ENCODE assay signal across 9 mouse cellular contexts in genomic region chr11:102429551-102429950, GRCm38 (mm10). TPM values are rescaled to one million over a fixed set of nuclear protein-coding genes. Genes with fewer than 3 reads are reported as not detected.
A peak's percentile ranks its signal among the peaks of the same experiment; 100 is the strongest.
DNase-seq lines count a peak whose midpoint lies in the region; ATAC-seq and TF ChIP-seq lines count a peak whose summit lies in the region.
"Had no signal": no experiment of that assay in that cellular context is flagged by ENCODE, and none has a peak within 500 bp of the region (broad histone marks: within the 10 kb centered on the region; RNA-seq: fewer than 3 reads in every experiment).

No protein-coding gene starts in this region.

- no peak for ATAC-seq in hindbrain, postnatal 0 days
- ATAC-seq in midbrain, embryonic 16.5 days, result no peak

- no peak for DNase-seq in kidney, adult 2 months
- DNase-seq in kidney, postnatal 25 days, result no peak
- DNase-seq in embryonic facial prominence, embryonic 10.5 days (ENCODE audit: low spot score), result no peak
- no peak for DNase-seq in hindbrain, postnatal 0 days (ENCODE audit: low spot score)
- DNase-seq in ovary, postnatal 36 days (ENCODE audit: low spot score), result no peak
- no peak for DNase-seq in adrenal gland, postnatal 4 days (ENCODE audit: low spot score in 2 of 2)
- no peak for DNase-seq in embryo, embryonic 10 days (ENCODE audit: low spot score)

- peaks cover 10% of the 10 kb centered on the region; the same call in 1 of the 2 replicates for H3K4me1 ChIP-seq in kidney, adult 2 months (ENCODE audit: control insufficient read depth, insufficient read depth, low read length)
- peaks cover 42% of the 10 kb centered on the region for H3K4me1 ChIP-seq in embryonic facial prominence, embryonic 10.5 days
- peaks cover 16% of the 10 kb centered on the region for H3K4me1 ChIP-seq in hindbrain, postnatal 0 days (ENCODE audit: insufficient read depth, low read length)
- H3K4me1 ChIP-seq in midbrain, embryonic 16.5 days (ENCODE audit: control insufficient read depth, insufficient read depth, low read length), result peaks cover 11% of the 10 kb centered on the region

- no peak overlapping the region for H3K27ac ChIP-seq in kidney, adult 2 months (ENCODE audit: insufficient read depth, low read depth, low read length)
- H3K27ac ChIP-seq in embryonic facial prominence, embryonic 10.5 days (replicated peaks), result peak overlapping the region; percentile 84
- peak overlapping the region; percentile 41; the same call in 1 of the 2 replicates for H3K27ac ChIP-seq in hindbrain, postnatal 0 days
- H3K27ac ChIP-seq in midbrain, embryonic 16.5 days (ENCODE audit: low read length), result 0 out of 2 replicates have a peak overlapping the region, but pooled peaks have one; percentile 65

- WGBS in kidney, adult 2 months, result 33% methylated on average over 3 of the region's 3 CpGs
- WGBS in embryonic facial prominence, embryonic 10.5 days, result 50% methylated on average over 3 of the region's 3 CpGs
- WGBS in hindbrain, postnatal 0 days, result 40% methylated on average over 3 of the region's 3 CpGs
- 47% methylated on average over 3 of the region's 3 CpGs for WGBS in midbrain, embryonic 16.5 days

- H3K9me3 ChIP-seq in embryonic facial prominence, embryonic 10.5 days, result no peaks in the 10 kb centered on the region
- H3K9me3 ChIP-seq in hindbrain, postnatal 0 days (ENCODE audit: low read length), result no peaks in the 10 kb centered on the region
- no peaks in the 10 kb centered on the region for H3K9me3 ChIP-seq in midbrain, embryonic 16.5 days (replicated peaks; ENCODE audit: control insufficient read depth, low read length, poor library complexity, severe bottlenecking)

- peak overlapping the region; percentile 68 for H3K4me3 ChIP-seq in kidney, adult 2 months (ENCODE audit: insufficient read depth, low read depth, low read length)
- peak overlapping the region; percentile 70 for H3K4me3 ChIP-seq in embryonic facial prominence, embryonic 10.5 days
- peak overlapping the region; percentile 56 for H3K4me3 ChIP-seq in hindbrain, postnatal 0 days (ENCODE audit: low read length)
- H3K4me3 ChIP-seq in midbrain, embryonic 16.5 days (ENCODE audit: low read depth, low read length), result peak overlapping the region; percentile 64

- TF ChIP-seq CTCF in kidney, adult 2 months (conservative IDR thresholded peaks at IDR 0.05; ENCODE audit: insufficient read depth, insufficient read length, low read depth, low read length), result no peak
- no peak for TF ChIP-seq CTCF in hindbrain, postnatal 0 days (IDR thresholded peaks at IDR 0.05; ENCODE audit: low read depth)

- no peaks in the 10 kb centered on the region for H3K36me3 ChIP-seq in kidney, adult 2 months (ENCODE audit: control insufficient read depth, insufficient read depth, low read length)
- peaks cover 14% of the 10 kb centered on the region for H3K36me3 ChIP-seq in embryonic facial prominence, embryonic 10.5 days (replicated peaks)
- no peaks in the 10 kb centered on the region; the same call in 1 of the 2 replicates for H3K36me3 ChIP-seq in hindbrain, postnatal 0 days (ENCODE audit: insufficient read depth, low read length)
- no peaks in the 10 kb centered on the region; the same call in 1 of the 2 replicates for H3K36me3 ChIP-seq in midbrain, embryonic 16.5 days (ENCODE audit: control insufficient read depth, insufficient read depth, low read length)

- peak overlapping the region; percentile 64 for H3K9ac ChIP-seq in hindbrain, postnatal 0 days (replicated peaks; ENCODE audit: low read length)
- peak overlapping the region; percentile 63 for H3K9ac ChIP-seq in midbrain, embryonic 16.5 days (ENCODE audit: low read depth, low read length)

- H3K4me2 ChIP-seq in hindbrain, postnatal 0 days (ENCODE audit: low read depth, low read length), result peak overlapping the region; percentile 92
- peak overlapping the region; percentile 99 for H3K4me2 ChIP-seq in midbrain, embryonic 16.5 days (ENCODE audit: low read length)

- TF ChIP-seq POLR2A in kidney, adult 2 months (IDR thresholded peaks at IDR 0.05; ENCODE audit: low read depth, low read length), result no peak

- H3K27me3 ChIP-seq in kidney, adult 2 months (replicated peaks; ENCODE audit: control insufficient read depth, insufficient read depth, low read length), result no peaks in the 10 kb centered on the region
- no peaks in the 10 kb centered on the region; the same call in 1 of the 2 replicates for H3K27me3 ChIP-seq in embryonic facial prominence, embryonic 10.5 days (replicated peaks; ENCODE audit: low read depth, poor library complexity, severe bottlenecking)
- H3K27me3 ChIP-seq in hindbrain, postnatal 0 days (ENCODE audit: insufficient read depth, low read length), result no peaks in the 10 kb centered on the region
- no peaks in the 10 kb centered on the region for H3K27me3 ChIP-seq in midbrain, embryonic 16.5 days (ENCODE audit: control insufficient read depth, insufficient read depth, low read depth, low read length)
- H3K27me3 ChIP-seq: Patski had no signal

RNA-seq across cellular contexts. Expression of gene Grn, which starts 0.6 kb away (rescaled TPM):
- polyA plus RNA-seq in kidney, adult 2 months (2012; rRNA removed), result 184 and 195 TPM in 2 replicates
- 79.4 and 87.3 TPM in 2 replicates for polyA plus RNA-seq in embryonic facial prominence, embryonic 10.5 days (2016; fragmentation: Nextera tagmentation; extraction: Ambion mirVana)
- 85.6 and 98.5 TPM in 2 replicates for total RNA-seq in hindbrain, postnatal 0 days (2014; rRNA removed)
- polyA plus RNA-seq in hindbrain, postnatal 0 days (2015; fragmentation: Nextera tagmentation; extraction: Ambion mirVana), result 98.4 and 104 TPM in 2 replicates
- 65.2 and 75.8 TPM in 2 replicates for polyA plus RNA-seq in midbrain, embryonic 16.5 days (2015; fragmentation: Nextera tagmentation; extraction: Ambion mirVana)
- total RNA-seq in adrenal gland, postnatal 4 days (2021), result 100 to 1,000 TPM; 170 to 175 TPM

RNA-seq across cellular contexts. Expression of gene Fam171a2, which starts 17.9 kb away (rescaled TPM):
- polyA plus RNA-seq in kidney, adult 2 months (2012; rRNA removed), result 18.9 and 20.4 TPM in 2 replicates
- polyA plus RNA-seq in embryonic facial prominence, embryonic 10.5 days (2016; fragmentation: Nextera tagmentation; extraction: Ambion mirVana), result 3.4 and 3.7 TPM in 2 replicates
- 546 and 699 TPM in 2 replicates for total RNA-seq in hindbrain, postnatal 0 days (2014; rRNA removed)
- 20.6 and 21.0 TPM in 2 replicates for polyA plus RNA-seq in hindbrain, postnatal 0 days (2015; fragmentation: Nextera tagmentation; extraction: Ambion mirVana)
- 18.1 and 20.5 TPM in 2 replicates for polyA plus RNA-seq in midbrain, embryonic 16.5 days (2015; fragmentation: Nextera tagmentation; extraction: Ambion mirVana)
- 10 to 100 TPM; 22.5 to 22.9 TPM for total RNA-seq in adrenal gland, postnatal 4 days (2021)

RNA-seq across cellular contexts. Expression of gene Slc25a39, which starts 21.8 kb away (rescaled TPM):
- polyA plus RNA-seq in kidney, adult 2 months (2012; rRNA removed), result 1,128 and 1,486 TPM in 2 replicates
- 229 and 241 TPM in 2 replicates for polyA plus RNA-seq in embryonic facial prominence, embryonic 10.5 days (2016; fragmentation: Nextera tagmentation; extraction: Ambion mirVana)
- total RNA-seq in hindbrain, postnatal 0 days (2014; rRNA removed), result 169 and 194 TPM in 2 replicates
- 165 and 176 TPM in 2 replicates for polyA plus RNA-seq in hindbrain, postnatal 0 days (2015; fragmentation: Nextera tagmentation; extraction: Ambion mirVana)
- 144 and 150 TPM in 2 replicates for polyA plus RNA-seq in midbrain, embryonic 16.5 days (2015; fragmentation: Nextera tagmentation; extraction: Ambion mirVana)
- total RNA-seq in adrenal gland, postnatal 4 days (2021), result 100 to 1,000 TPM; 254 to 261 TPM

RNA-seq across cellular contexts. Expression of gene Rundc3a, which starts 36.3 kb away (rescaled TPM):
- polyA plus RNA-seq in kidney, adult 2 months (2012; rRNA removed), result 2.6 and 3.4 TPM in 2 replicates
- polyA plus RNA-seq in embryonic facial prominence, embryonic 10.5 days (2016; fragmentation: Nextera tagmentation; extraction: Ambion mirVana), result 10.0 and 11.9 TPM in 2 replicates
- total RNA-seq in hindbrain, postnatal 0 days (2014; rRNA removed), result 310 and 349 TPM in 2 replicates
- 114 and 125 TPM in 2 replicates for polyA plus RNA-seq in hindbrain, postnatal 0 days (2015; fragmentation: Nextera tagmentation; extraction: Ambion mirVana)
- polyA plus RNA-seq in midbrain, embryonic 16.5 days (2015; fragmentation: Nextera tagmentation; extraction: Ambion mirVana), result 151 and 155 TPM in 2 replicates
- total RNA-seq in adrenal gland, postnatal 4 days (2021), result 10 to 100 TPM; 59.3 to 61.2 TPM

RNA-seq across cellular contexts. Expression of gene Itga2b, which starts 40.4 kb away (rescaled TPM):
- polyA plus RNA-seq in kidney, adult 2 months (2012; rRNA removed), result 14.9 and 16.0 TPM in 2 replicates
- polyA plus RNA-seq in embryonic facial prominence, embryonic 10.5 days (2016; fragmentation: Nextera tagmentation; extraction: Ambion mirVana), result 3.9 and 6.5 TPM in 2 replicates
- total RNA-seq in hindbrain, postnatal 0 days (2014; rRNA removed), result 3.5 and 5.6 TPM in 2 replicates
- 13.7 and 14.2 TPM in 2 replicates for polyA plus RNA-seq in hindbrain, postnatal 0 days (2015; fragmentation: Nextera tagmentation; extraction: Ambion mirVana)
- polyA plus RNA-seq in midbrain, embryonic 16.5 days (2015; fragmentation: Nextera tagmentation; extraction: Ambion mirVana), result 8.3 and 11.6 TPM in 2 replicates
- 1 to 10 TPM; 6.1 to 8.4 TPM for total RNA-seq in adrenal gland, postnatal 4 days (2021)
